Mouse (Mus musculus) myocyte (in vitro differentiated cells): Measurements from ENCODE around the gene Gpr22. TPM values are rescaled to one million over a fixed set of nuclear protein-coding genes. Genes with fewer than 3 reads are reported as not detected.

Source experiments
- H3K27me3 ChIP-seq: one replicate; pipeline ENCODE4 v1.6.1; 2011; ENCODE audit not compliant: control insufficient read depth, insufficient read depth, insufficient read length
- H3K36me3 ChIP-seq: one replicate; pipeline ENCODE4 v1.6.1; 2011; ENCODE audit not compliant: control insufficient read depth, insufficient read depth
- H3K4me2 ChIP-seq: one replicate; pipeline ENCODE4 v1.6.1; 2011; ENCODE audit warnings: low read depth, control low read depth
- H3K4me3 ChIP-seq: one replicate; pipeline ENCODE4 v1.5.1; 2011; ENCODE audit warnings: mild to moderate bottlenecking, control low read depth, moderate library complexity
- H3K79me2 ChIP-seq: one replicate; pipeline ENCODE4 v1.6.1; 2011; ENCODE audit not compliant: control insufficient read depth, insufficient read depth
- H3ac ChIP-seq: one replicate; pipeline ENCODE4 v1.6.1; 2011; ENCODE audit not compliant: control insufficient read depth, insufficient read length
- CEBPB ChIP-seq: IDR thresholded peaks from 2 replicates; pipeline ENCODE4 v1.6.1; 2011; ENCODE audit warnings: mild to moderate bottlenecking, moderate library complexity; ENCODE audit not compliant: poor library complexity, insufficient read depth, severe bottlenecking
- E2F4 ChIP-seq: IDR thresholded peaks from one replicate; pipeline ENCODE4 v1.6.1; 2011; ENCODE audit warnings: mild to moderate bottlenecking, control low read depth, moderate library complexity; ENCODE audit not compliant: insufficient read depth
- MAX ChIP-seq: IDR thresholded peaks from one replicate; pipeline ENCODE4 v1.6.1; 2011; ENCODE audit warnings: low read depth, mild to moderate bottlenecking, control low read depth
- MYOD1 ChIP-seq, 3 experiments: IDR thresholded peaks; one replicate each; pipeline ENCODE4 v1.6.1; 2011; ENCODE audit warnings: control low read depth in 2 of 3, low read depth in 2 of 3, mild to moderate bottlenecking in 2 of 3, moderate library complexity in 1 of 3; ENCODE audit not compliant: insufficient read length in 2 of 3, control insufficient read depth in 1 of 3
- MYOG ChIP-seq, 3 experiments: IDR thresholded peaks; one replicate each; pipeline ENCODE4 v1.6.1; 2011; ENCODE audit warnings: control low read depth in 2 of 3, low read depth in 2 of 3, mild to moderate bottlenecking in 2 of 3; ENCODE audit not compliant: insufficient read length in 2 of 3, control insufficient read depth in 1 of 3, insufficient read depth in 1 of 3
- POLR2A ChIP-seq: IDR thresholded peaks from one replicate; pipeline ENCODE4 v1.6.1; 2011; ENCODE audit warnings: low read depth, mild to moderate bottlenecking, control low read depth, moderate library complexity; ENCODE audit not compliant: insufficient read length
- POLR2AphosphoS2 ChIP-seq: IDR thresholded peaks from one replicate; pipeline ENCODE4 v1.6.1; 2011; ENCODE audit warnings: low read depth, control low read depth; ENCODE audit not compliant: insufficient read length
- REST ChIP-seq: IDR thresholded peaks from one replicate; pipeline ENCODE4 v1.6.1; 2011; ENCODE audit warnings: mild to moderate bottlenecking, control low read depth, moderate library complexity; ENCODE audit not compliant: insufficient read depth, insufficient read length
- SRF ChIP-seq: IDR thresholded peaks from one replicate; pipeline ENCODE4 v1.6.1; 2011; ENCODE audit warnings: low read depth; ENCODE audit not compliant: control insufficient read depth, insufficient read length
- TCF12 ChIP-seq: IDR thresholded peaks from one replicate; pipeline ENCODE4 v1.6.1; 2011; ENCODE audit warnings: mild to moderate bottlenecking, control low read depth; ENCODE audit not compliant: poor library complexity, insufficient read depth, severe bottlenecking
- TCF3 ChIP-seq: IDR thresholded peaks from one replicate; pipeline ENCODE4 v1.6.1; 2011; ENCODE audit warnings: low read depth, control low read depth; ENCODE audit not compliant: insufficient read length
- USF1 ChIP-seq: IDR thresholded peaks from one replicate; pipeline ENCODE4 v1.6.1; 2011; ENCODE audit warnings: low read depth, mild to moderate bottlenecking, control low read depth, moderate library complexity
- polyA plus RNA-seq: library from polyadenylated mRNA; unstranded; fragments of >200 nt; fragmentation: generic; extraction: Trizol; gene quantifications from one replicate; pipeline ENCODE4 v1.2.1, GENCODE M21; 2012; ENCODE audit warnings: missing spikeins

Gpr22 gene
- polyA plus RNA-seq, 1 experiment, result 0.04 TPM

GRCm38 (mm10) chr12:31706168-31706567 is 7.6 kb downstream of the Gpr22 start:
- Histone ChIP-seq H3K4me3 (no peak overlapping the region), H3K4me2 (no peak overlapping the region), H3K79me2 (no peaks in the 10 kb centered on the region), H3ac (no peak overlapping the region), H3K27me3 (no peaks in the 10 kb centered on the region), H3K36me3 (no peaks in the 10 kb centered on the region)
- TF ChIP-seq E2F4, result no peak
- TF ChIP-seq USF1, result no peak
- no peak for TF ChIP-seq TCF3
- no peak for TF ChIP-seq MYOG (IDR thresholded peaks at IDR 0.05; ENCODE audit: control insufficient read depth in 1 of 3, insufficient read depth in 1 of 3, insufficient read length in 2 of 3, low read depth in 2 of 3)
- no peak for TF ChIP-seq SRF

- Histone ChIP-seq H3K4me3 (no peak overlapping the region), H3ac (no peak overlapping the region), H3K79me2 (no peaks in the 10 kb centered on the region), H3K4me2 (no peak overlapping the region), H3K27me3 (no peaks in the 10 kb centered on the region), H3K36me3 (no peaks in the 10 kb centered on the region)
- TF ChIP-seq REST, result no peak
- no peak for TF ChIP-seq USF1
- TF ChIP-seq TCF3, result no peak
- no peak for TF ChIP-seq MYOG (IDR thresholded peaks at IDR 0.05; ENCODE audit: control insufficient read depth in 1 of 3, insufficient read depth in 1 of 3, insufficient read length in 2 of 3, low read depth in 2 of 3)
- TF ChIP-seq POLR2A, result no peak
- TF ChIP-seq POLR2AphosphoS2, result no peak
- no peak for TF ChIP-seq E2F4
- TF ChIP-seq CEBPB, result no peak
- TF ChIP-seq MYOD1 (IDR thresholded peaks at IDR 0.05; ENCODE audit: control insufficient read depth in 1 of 3, insufficient read length in 2 of 3, low read depth in 2 of 3), result no peak
- TF ChIP-seq TCF12, result no peak
- no peak for TF ChIP-seq MAX
- TF ChIP-seq SRF, result no peak
These were observed 9.8 kb downstream of the Gpr22 start for GRCm38 (mm10) chr12:31703904-31704303.

GRCm38 (mm10) chr12:31701411-31701810 is 12.3 kb downstream of the Gpr22 start:
- TF ChIP-seq CEBPB (no peak), MYOG (IDR thresholded peaks at IDR 0.05; ENCODE audit: control insufficient read depth in 1 of 3, insufficient read depth in 1 of 3, insufficient read length in 2 of 3, low read depth in 2 of 3) (no peak), SRF (no peak), POLR2AphosphoS2 (no peak), MAX (no peak), E2F4 (no peak), MYOD1 (IDR thresholded peaks at IDR 0.05; ENCODE audit: control insufficient read depth in 1 of 3, insufficient read length in 2 of 3, low read depth in 2 of 3) (no peak), TCF3 (no peak), USF1 (no peak), POLR2A (no peak), TCF12 (no peak), REST (no peak)
- Histone ChIP-seq H3K4me3 (no peak overlapping the region), H3K79me2 (no peaks in the 10 kb centered on the region), H3K4me2 (no peak overlapping the region), H3ac (no peak overlapping the region), H3K27me3 (no peaks in the 10 kb centered on the region), H3K36me3 (no peaks in the 10 kb centered on the region)

- Histone ChIP-seq H3K4me3 (no peak overlapping the region), H3K79me2 (no peaks in the 10 kb centered on the region), H3K36me3 (no peaks in the 10 kb centered on the region), H3K27me3 (no peaks in the 10 kb centered on the region), H3K4me2 (no peak overlapping the region), H3ac (no peak overlapping the region)
- no peak for TF ChIP-seq SRF
- no peak for TF ChIP-seq MYOD1 (IDR thresholded peaks at IDR 0.05; ENCODE audit: control insufficient read depth in 1 of 3, insufficient read length in 2 of 3, low read depth in 2 of 3)
- TF ChIP-seq MAX, result no peak
These were observed 13.0 kb downstream of the Gpr22 start for GRCm38 (mm10) chr12:31700623-31701347.

GRCm38 (mm10) chr12:31693278-31693677 is 20.5 kb downstream of the Gpr22 start:
- TF ChIP-seq USF1, result no peak
- no peak for TF ChIP-seq MAX
- no peak for TF ChIP-seq MYOD1 (IDR thresholded peaks at IDR 0.05; ENCODE audit: control insufficient read depth in 1 of 3, insufficient read length in 2 of 3, low read depth in 2 of 3)
- TF ChIP-seq CEBPB, result no peak
- TF ChIP-seq POLR2A, result no peak
- TF ChIP-seq TCF12, result no peak
- no peak for TF ChIP-seq MYOG (IDR thresholded peaks at IDR 0.05; ENCODE audit: control insufficient read depth in 1 of 3, insufficient read depth in 1 of 3, insufficient read length in 2 of 3, low read depth in 2 of 3)
- no peak for TF ChIP-seq SRF
- TF ChIP-seq REST, result no peak
- no peaks in the 10 kb centered on the region for H3K79me2 ChIP-seq
- no peak overlapping the region for H3ac ChIP-seq
- no peaks in the 10 kb centered on the region for H3K27me3 ChIP-seq
- H3K4me2 ChIP-seq, result no peak overlapping the region
- no peaks in the 10 kb centered on the region for H3K36me3 ChIP-seq
- no peak overlapping the region for H3K4me3 ChIP-seq
